11 mouse cellular contexts compared by ENCODE assay signal in the genomic region with DNA sequence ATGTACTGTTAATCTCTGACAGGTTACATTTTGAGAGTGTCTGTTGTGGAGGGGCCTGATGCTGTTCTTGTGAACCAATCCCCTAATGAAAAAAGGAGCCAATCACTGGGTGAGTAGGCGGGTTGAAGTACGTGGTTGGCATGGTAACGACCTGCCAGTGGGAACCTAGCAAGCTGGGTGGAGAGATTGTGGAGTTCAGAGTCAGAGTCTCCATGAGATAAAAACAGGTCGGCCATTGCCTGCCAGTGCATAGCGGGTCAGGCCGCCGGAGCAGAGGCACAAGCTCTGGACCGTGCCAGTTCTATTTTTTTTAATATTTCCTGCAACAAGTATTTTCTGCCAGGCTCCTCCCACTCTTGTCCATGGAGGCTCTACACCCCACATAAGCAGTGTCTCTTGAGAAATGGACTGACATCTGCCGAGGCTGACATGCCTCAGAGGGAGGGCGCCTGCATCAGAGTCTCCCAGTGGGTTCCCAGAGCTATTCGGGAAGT. TPM values are rescaled to one million over a fixed set of nuclear protein-coding genes. Genes with fewer than 3 reads are reported as not detected.
DNase-seq lines count a peak whose midpoint lies in the region; ATAC-seq and TF ChIP-seq lines count a peak whose summit lies in the region.
"Had no signal": no experiment of that assay in that cellular context is flagged by ENCODE, and none has a peak within 500 bp of the region (broad histone marks: within the 10 kb centered on the region; RNA-seq: fewer than 3 reads in every experiment).

No protein-coding gene starts in this region.

- no peaks in the 10 kb centered on the region for H3K27me3 ChIP-seq in kidney, embryonic 15.5 days
- no peaks in the 10 kb centered on the region for H3K27me3 ChIP-seq in kidney, embryonic 14.5 days (ENCODE audit: control insufficient read depth, insufficient read depth, low read length)
- no peaks in the 10 kb centered on the region for H3K27me3 ChIP-seq in forebrain, postnatal 0 days (ENCODE audit: insufficient read depth, low read length)

- H3K4me2 ChIP-seq in kidney, embryonic 15.5 days, result no peak overlapping the region
- H3K4me2 ChIP-seq in kidney, embryonic 14.5 days (replicated peaks; ENCODE audit: low read depth, low read length), result no peak overlapping the region
- H3K4me2 ChIP-seq in forebrain, postnatal 0 days (ENCODE audit: low read depth), result no peak overlapping the region

- WGBS in kidney, embryonic 15.5 days, result 82% methylated on average over 11 of the region's 11 CpGs
- 75% methylated on average over 11 of the region's 11 CpGs for WGBS in kidney, embryonic 14.5 days
- 71% methylated on average over 11 of the region's 11 CpGs for WGBS in forebrain, postnatal 0 days

- H3K9me3 ChIP-seq in kidney, embryonic 15.5 days (replicated peaks), result no peaks in the 10 kb centered on the region
- no peaks in the 10 kb centered on the region for H3K9me3 ChIP-seq in kidney, embryonic 14.5 days (ENCODE audit: control insufficient read depth, low read length)
- H3K9me3 ChIP-seq in forebrain, postnatal 0 days (ENCODE audit: low read length), result no peaks in the 10 kb centered on the region

- ATAC-seq in kidney, embryonic 15.5 days (replicated peaks; ENCODE audit: low FRiP score), result 0 out of 2 replicates have a peak, but pooled peaks have one; percentile 18
- ATAC-seq in kidney, embryonic 14.5 days (ENCODE audit: low FRiP score, low TSS enrichment), result no peak
- peak; percentile 64 for ATAC-seq in forebrain, postnatal 0 days
- ATAC-seq in megakaryocyte-erythroid progenitor cell, adult 5-6 weeks (replicated peaks; ENCODE audit: low FRiP score, low TSS enrichment, poor library complexity, severe bottlenecking), result peak; percentile 78

- no peak overlapping the region for H3K27ac ChIP-seq in kidney, embryonic 15.5 days
- no peak overlapping the region for H3K27ac ChIP-seq in kidney, embryonic 14.5 days (ENCODE audit: low read depth, low read length)
- no peak overlapping the region for H3K27ac ChIP-seq in forebrain, postnatal 0 days (ENCODE audit: low read depth, low read length)
- H3K27ac ChIP-seq: macrophage had no signal

- H3K9ac ChIP-seq in kidney, embryonic 15.5 days, result no peak overlapping the region
- no peak overlapping the region for H3K9ac ChIP-seq in kidney, embryonic 14.5 days (ENCODE audit: low read depth, low read length)
- no peak overlapping the region for H3K9ac ChIP-seq in forebrain, postnatal 0 days

- H3K4me1 ChIP-seq in kidney, embryonic 15.5 days, result no peaks in the 10 kb centered on the region
- H3K4me1 ChIP-seq in kidney, embryonic 14.5 days (ENCODE audit: control insufficient read depth, insufficient read depth, low read length), result no peaks in the 10 kb centered on the region
- H3K4me1 ChIP-seq in forebrain, postnatal 0 days (ENCODE audit: insufficient read depth), result no peaks in the 10 kb centered on the region

- peaks cover 37% of the 10 kb centered on the region for H3K36me3 ChIP-seq in kidney, embryonic 15.5 days
- H3K36me3 ChIP-seq in kidney, embryonic 14.5 days (ENCODE audit: control insufficient read depth, insufficient read depth, low read length), result peaks cover 9% of the 10 kb centered on the region; the same call in 1 of the 2 replicates
- peaks cover 45% of the 10 kb centered on the region for H3K36me3 ChIP-seq in forebrain, postnatal 0 days (ENCODE audit: insufficient read depth)

- H3K4me3 ChIP-seq in kidney, embryonic 15.5 days (replicated peaks), result no peak overlapping the region
- H3K4me3 ChIP-seq in kidney, embryonic 14.5 days (ENCODE audit: low read length), result no peak overlapping the region
- H3K4me3 ChIP-seq in forebrain, postnatal 0 days (ENCODE audit: low read depth, low read length), result no peak overlapping the region

- peak; percentile 51 for DNase-seq in brain, adult 2 months (ENCODE audit: low read depth, low spot score)
- DNase-seq in forebrain, postnatal 0 days, result peak; percentile 22
- no peak for DNase-seq in frontal cortex, postnatal 25 days (ENCODE audit: low spot score in 2 of 2)
- no peak for DNase-seq in thymus, adult 18-20 months
- DNase-seq in embryo, embryonic 11 days, result no peak
- DNase-seq: cerebellum, adult 18-20 months; gastrocnemius, postnatal 25 days had no signal

- TF ChIP-seq CTCF in forebrain, postnatal 0 days (IDR thresholded peaks at IDR 0.05; ENCODE audit: low read depth), result no peak

RNA-seq across cellular contexts. Expression of a gene that starts 27.4 kb away (rescaled TPM):
- 204 and 221 TPM in 2 replicates for polyA plus RNA-seq in kidney, embryonic 15.5 days (2015; fragmentation: Nextera tagmentation; extraction: Ambion mirVana)
- 215 and 247 TPM in 2 replicates for polyA plus RNA-seq in kidney, embryonic 14.5 days (2014; fragmentation: Nextera tagmentation; extraction: Ambion mirVana)
- total RNA-seq in forebrain, postnatal 0 days (2014; rRNA removed), result 117 and 133 TPM in 2 replicates
- 335 and 342 TPM in 2 replicates for polyA plus RNA-seq in forebrain, postnatal 0 days (2015; fragmentation: Nextera tagmentation; extraction: Ambion mirVana)
- 71.1 and 91.4 TPM in 2 replicates for total RNA-seq in megakaryocyte-erythroid progenitor cell, adult 5-6 weeks (2014; fragmentation: Nextera tagmentation)
- total RNA-seq in megakaryocyte-erythroid progenitor cell, adult 5-6 weeks (2017), result 42.6 and 55.6 TPM in 2 replicates

Comparison
In these comparisons a context has a peak if more than half of its experiments do, and no peak if none do; other contexts are left out.
1. DNase-seq: peak in brain, adult 2 months (single experiment) and forebrain, postnatal 0 days (single experiment); none in frontal cortex, postnatal 25 days (0 of 2), thymus, adult 18-20 months (0 of 2) and embryo, embryonic 11 days (single experiment).